Mouse (Mus musculus): Measurements from ENCODE around the gene Col9a1.

- TF ChIP-seq POLR2A (IDR thresholded peaks at IDR 0.05; ENCODE audit: low read depth, low read length) (no peak), CTCF (IDR thresholded peaks at IDR 0.05; ENCODE audit: borderline replicate concordance, insufficient read depth, low read length) (no peak)
Observed at GRCm38 (mm10) chr1:24261181-24261580, 83.8 kb downstream of the Col9a1 start.
